Mouse (Mus musculus) testis, adult 2 months (tissue): ENCODE measurements around the gene Baiap3.

Experiments
- CTCF ChIP-seq: fragments of 200-500 bp; IDR thresholded peaks from 2 replicates; pipeline ENCODE4 v1.5.1; 2012; ENCODE audit warnings: low read depth, mild to moderate bottlenecking, inconsistent platforms, low read length, moderate library complexity; ENCODE audit not compliant: control insufficient read depth, insufficient read depth, insufficient replicate concordance
- POLR2A ChIP-seq: fragments of 200-500 bp; IDR thresholded peaks from 2 replicates; pipeline ENCODE4 v1.6.1; 2012; ENCODE audit warnings: low read depth, mild to moderate bottlenecking, inconsistent platforms, low read length, moderate library complexity; ENCODE audit not compliant: control insufficient read depth

DNA sequence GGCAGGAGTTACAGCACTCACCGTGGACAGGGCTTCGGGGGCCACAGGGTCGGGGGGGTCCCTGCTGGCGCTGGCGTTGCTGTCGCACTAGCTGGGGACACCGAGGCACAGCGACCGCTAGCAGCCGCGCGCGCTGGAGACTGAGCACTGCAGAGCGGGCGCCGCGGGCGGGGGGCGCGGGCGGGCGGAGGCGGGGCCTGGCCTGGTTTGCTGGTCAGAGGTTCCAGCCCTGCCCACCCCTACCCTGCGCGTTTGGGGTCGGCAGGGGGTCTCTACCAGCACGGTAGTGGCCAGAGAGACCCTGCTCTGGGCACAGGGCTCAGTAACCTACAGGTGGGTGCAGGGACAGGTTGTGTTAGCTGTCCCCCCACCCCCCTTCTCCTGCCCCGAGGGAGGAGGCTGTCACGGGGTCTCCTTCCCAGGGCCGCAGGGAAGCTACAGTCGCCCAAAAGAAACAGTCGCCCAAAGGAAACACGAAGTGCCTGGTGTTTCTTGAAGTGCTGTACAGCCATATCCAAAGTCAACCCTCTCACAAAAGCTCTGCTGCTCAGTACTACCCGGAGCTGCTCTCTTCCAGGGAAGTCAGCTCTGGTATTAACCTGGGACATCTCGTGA is at the start of gene Baiap3:
- TF ChIP-seq POLR2A = no peak
- no peak for TF ChIP-seq CTCF
